In the genomic region with DNA sequence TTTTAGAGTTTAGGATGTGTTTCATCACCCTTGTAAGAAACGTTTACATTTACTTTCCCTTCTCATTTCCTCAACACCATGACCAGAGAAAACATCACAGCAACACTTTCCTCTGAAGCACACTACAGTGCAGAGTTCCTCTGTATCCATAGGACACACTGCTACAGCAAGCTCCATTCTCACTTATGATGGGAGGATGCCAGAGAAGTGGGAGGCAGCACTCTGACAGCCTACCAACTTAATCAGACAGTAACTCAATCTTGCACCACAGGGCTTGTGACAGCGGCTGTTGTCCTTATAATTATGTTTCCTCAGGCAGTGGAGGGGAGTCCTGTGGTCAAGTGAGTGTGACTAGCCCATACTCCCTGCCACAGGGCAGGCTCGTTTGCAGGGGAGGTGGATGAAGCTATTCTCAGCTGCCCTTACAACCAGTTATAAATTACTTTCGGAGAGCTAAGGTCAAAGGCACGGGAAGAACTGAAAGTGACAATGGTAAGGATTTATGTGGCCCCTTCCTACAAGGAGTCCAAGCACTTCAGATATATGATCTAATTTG, we compare ENCODE assay signal across 18 mouse cellular contexts.
DNase-seq lines count a peak whose midpoint lies in the region; ATAC-seq and TF ChIP-seq lines count a peak whose summit lies in the region.
"Had no signal": no experiment of that assay in that cellular context is flagged by ENCODE, and none has a peak within 500 bp of the region (broad histone marks: within the 10 kb centered on the region; RNA-seq: fewer than 3 reads in every experiment).

No protein-coding gene starts in this region.

- no peak overlapping the region for H3K27ac ChIP-seq in neural tube, embryonic 12.5 days
- H3K27ac ChIP-seq in liver, embryonic 11.5 days (ENCODE audit: low read depth, low read length), result no peak overlapping the region
- H3K27ac ChIP-seq: forebrain, embryonic 12.5 days; heart, embryonic 13.5 days; left cerebral cortex, adult 2 months; macrophage had no signal

- no peak for TF ChIP-seq POLR2A in brain, embryonic 14.5 days (IDR thresholded peaks at IDR 0.05; ENCODE audit: borderline replicate concordance, extremely low read depth, insufficient read depth, insufficient read length, poor library complexity, severe bottlenecking)

- H3K36me3 ChIP-seq in neural tube, embryonic 12.5 days, result no peaks in the 10 kb centered on the region
- no peaks in the 10 kb centered on the region for H3K36me3 ChIP-seq in liver, embryonic 11.5 days (ENCODE audit: control insufficient read depth, insufficient read depth, low read length)
- H3K36me3 ChIP-seq: forebrain, embryonic 12.5 days; heart, embryonic 13.5 days had no signal

- 0 out of 2 replicates have a peak, but pooled peaks cover 4% of the 10 kb centered on the region for H3K4me1 ChIP-seq in neural tube, embryonic 12.5 days
- no peaks in the 10 kb centered on the region for H3K4me1 ChIP-seq in liver, embryonic 11.5 days (replicated peaks; ENCODE audit: control insufficient read depth, insufficient read depth, low read length)
- H3K4me1 ChIP-seq: forebrain, embryonic 12.5 days; heart, embryonic 13.5 days had no signal

- peak; percentile 91 for ATAC-seq in frontal cortex, adult (ENCODE audit: low TSS enrichment)
- ATAC-seq in neural tube, embryonic 12.5 days (ENCODE audit: low FRiP score, low read depth), result peak; percentile 75; the same call in 1 of the 2 replicates
- no peak for ATAC-seq in liver, embryonic 11.5 days (replicated peaks; ENCODE audit: low FRiP score)
- ATAC-seq: intestine, postnatal 0 days; midbrain, embryonic 16.5 days; Patski had no signal

- H3K27me3 ChIP-seq in neural tube, embryonic 12.5 days (replicated peaks), result no peaks in the 10 kb centered on the region
- no peaks in the 10 kb centered on the region for H3K27me3 ChIP-seq in liver, embryonic 11.5 days (replicated peaks; ENCODE audit: control insufficient read depth, insufficient read depth, low read length)
- H3K27me3 ChIP-seq: forebrain, embryonic 12.5 days; heart, embryonic 13.5 days; Patski had no signal

- no peaks in the 10 kb centered on the region for H3K9me3 ChIP-seq in neural tube, embryonic 12.5 days
- H3K9me3 ChIP-seq in liver, embryonic 11.5 days (ENCODE audit: control insufficient read depth, low read length), result no peaks in the 10 kb centered on the region
- H3K9me3 ChIP-seq: forebrain, embryonic 12.5 days; heart, embryonic 13.5 days had no signal

- 29% methylated on average over 5 of the region's 5 CpGs for WGBS in neural tube, embryonic 12.5 days
- 52% methylated on average over 5 of the region's 5 CpGs for WGBS in liver, embryonic 11.5 days

- DNase-seq in frontal cortex, postnatal 25 days (ENCODE audit: low spot score in 2 of 2), result no peak
- peak; percentile 9 for DNase-seq in layer of hippocampus, adult 11-12 months (ENCODE audit: low spot score)
- DNase-seq in layer of hippocampus, postnatal 25 days (ENCODE audit: extremely low spot score in 1 of 2, low spot score in 1 of 2), result no peak
- DNase-seq in brain, embryonic 14.5 days (ENCODE audit: low read depth), result peak; percentile 14
- no peak for DNase-seq in liver
- DNase-seq in liver, embryonic 11.5 days (ENCODE audit: low spot score), result no peak
- DNase-seq: cerebellum, adult 2 months; lung, adult 2 months; thymus, postnatal 25 days had no signal

- H3K4me2 ChIP-seq in neural tube, embryonic 12.5 days (replicated peaks), result no peak overlapping the region
- H3K4me2 ChIP-seq in liver, embryonic 11.5 days, result no peak overlapping the region
- H3K4me2 ChIP-seq: forebrain, embryonic 12.5 days; heart, embryonic 13.5 days had no signal

- no peak overlapping the region for H3K9ac ChIP-seq in neural tube, embryonic 12.5 days
- H3K9ac ChIP-seq in liver, embryonic 11.5 days (ENCODE audit: low read depth, low read length), result no peak overlapping the region
- H3K9ac ChIP-seq: forebrain, embryonic 12.5 days; heart, embryonic 13.5 days had no signal

- no peak for TF ChIP-seq CTCF in brain, embryonic 14.5 days (IDR thresholded peaks at IDR 0.05; ENCODE audit: borderline replicate concordance, extremely low read depth, insufficient read depth, insufficient read length)

- no peak overlapping the region for H3K4me3 ChIP-seq in neural tube, embryonic 12.5 days
- no peak overlapping the region for H3K4me3 ChIP-seq in liver, embryonic 11.5 days (ENCODE audit: low read depth, low read length)
- H3K4me3 ChIP-seq: forebrain, embryonic 12.5 days; heart, embryonic 13.5 days; left cerebral cortex, adult 2 months had no signal

Comparison
In these comparisons a context has a peak if more than half of its experiments do, and no peak if none do; other contexts are left out.
1. DNase-seq: peak in layer of hippocampus, adult 11-12 months (single experiment) and brain, embryonic 14.5 days (single experiment); none in frontal cortex, postnatal 25 days (0 of 2), layer of hippocampus, postnatal 25 days (0 of 2), liver (single experiment) and liver, embryonic 11.5 days (single experiment).